Mouse (Mus musculus): ENCODE measurements at regions not wholly inside any gene's neighbourhood (a gene's known extent, or its start where the extent isn't known, plus 50 kb on each side); places are given as distances from the start of the nearest gene placed in this dataset.

DNA sequence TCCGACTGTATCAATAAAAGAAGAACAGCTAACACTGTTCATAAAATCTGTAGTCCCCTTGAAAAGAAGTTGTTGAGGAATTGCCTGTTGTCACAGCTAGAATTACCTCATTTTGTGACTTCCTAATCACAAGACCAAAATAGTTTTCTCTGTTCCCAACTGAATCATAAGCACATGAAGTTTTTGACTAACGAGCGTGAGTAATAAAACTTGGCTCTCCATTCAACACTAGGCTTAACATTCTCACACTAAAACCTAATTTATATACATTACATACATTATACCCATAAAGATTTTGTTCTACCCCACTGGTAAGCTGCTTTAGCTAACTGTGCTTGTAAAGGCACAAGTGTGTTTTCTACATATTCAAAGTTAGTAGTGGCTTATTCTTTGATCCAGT lies 335.7 kb upstream of the St8sia4 start:
- TF ChIP-seq CTCF (IDR thresholded peaks at IDR 0.05; ENCODE audit: borderline replicate concordance, extremely low read depth, insufficient read depth, insufficient read length): no peak
- no peak for TF ChIP-seq POLR2A (IDR thresholded peaks at IDR 0.05; ENCODE audit: borderline replicate concordance, extremely low read depth, insufficient read depth, insufficient read length, poor library complexity, severe bottlenecking)

Measured in brain, embryonic 14.5 days (tissue).